Mouse (Mus musculus) C2C12 (cell line): Measurements from ENCODE around the gene Kcnq5.

Source experiments
- CTCF ChIP-seq: IDR thresholded peaks from one replicate; pipeline ENCODE4 v1.5.1; 2011; ENCODE audit not compliant: control insufficient read depth, insufficient read depth, insufficient read length
- FOSL1 ChIP-seq: IDR thresholded peaks from one replicate; pipeline ENCODE4 v1.8.0; 2011; ENCODE audit warnings: mild to moderate bottlenecking, low read length; ENCODE audit not compliant: poor library complexity, insufficient read depth, severe bottlenecking
- MYOG ChIP-seq: IDR thresholded peaks from one replicate; pipeline ENCODE4 v1.6.1; 2011; ENCODE audit not compliant: control insufficient read depth, insufficient read length; ENCODE audit errors: extremely low read depth
- USF1 ChIP-seq: IDR thresholded peaks from one replicate; pipeline ENCODE4 v1.6.1; 2011; ENCODE audit warnings: low read depth, mild to moderate bottlenecking, control low read depth, moderate library complexity

- TF ChIP-seq CTCF, result no peak
- no peak for TF ChIP-seq USF1
- TF ChIP-seq MYOG, result no peak
- TF ChIP-seq FOSL1, result no peak
Observed at GRCm38 (mm10) chr1:21919276-21919675, 42.5 kb downstream of the Kcnq5 start.
